Mouse (Mus musculus) midbrain, postnatal 0 days (tissue): ENCODE data around the gene Pou3f1. TPM values are rescaled to one million over a fixed set of nuclear protein-coding genes. Genes with fewer than 3 reads are reported as not detected.

Experiments used
- ATAC-seq: fragments of 200-750 bp; cut with Nextera tagmentation; 2 replicates; pipeline ENCODE4 v1.8.0; 2017; ENCODE audit warnings: moderate number of reproducible peaks, mild to moderate bottlenecking, moderate TSS enrichment, moderate library complexity; ENCODE audit not compliant: low FRiP score
- DNase-seq: peaks from one replicate; pipeline ENCODE4 v3.0.0-alpha.2; 2015; ENCODE audit warnings: low spot score
- H3K27ac ChIP-seq: fragments of 300-500 bp; sonication (generic); 2 replicates; pipeline ENCODE4 v1.5.1; 2014; ENCODE audit warnings: low read depth, mild to moderate bottlenecking, low read length, mixed read lengths
- H3K27me3 ChIP-seq: fragments of 300-500 bp; sonication (generic); 2 replicates; pipeline ENCODE4 v1.6.1; 2014; ENCODE audit warnings: low read length, control low read depth, mixed read lengths; ENCODE audit not compliant: insufficient read depth
- H3K36me3 ChIP-seq: fragments of 300-500 bp; sonication (generic); 2 replicates; pipeline ENCODE4 v1.6.1; 2014; ENCODE audit warnings: low read length, control low read depth, mixed read lengths; ENCODE audit not compliant: insufficient read depth
- H3K4me1 ChIP-seq: fragments of 300-500 bp; sonication (generic); 2 replicates; pipeline ENCODE4 v1.6.1; 2014; ENCODE audit warnings: mild to moderate bottlenecking, control low read depth, antibody characterized with exemption, low read length, mixed read lengths; ENCODE audit not compliant: insufficient read depth
- H3K4me2 ChIP-seq: fragments of 300-500 bp; sonication (generic); 2 replicates; pipeline ENCODE4 v1.6.1; 2014; ENCODE audit warnings: low read depth, mild to moderate bottlenecking, low read length, mixed read lengths; ENCODE audit not compliant: poor library complexity, severe bottlenecking
- H3K4me3 ChIP-seq: fragments of 300-500 bp; sonication (generic); 2 replicates; pipeline ENCODE4 v1.5.1; 2014; ENCODE audit warnings: low read depth, mild to moderate bottlenecking, low read length, moderate library complexity
- H3K9ac ChIP-seq: fragments of 300-500 bp; sonication (generic); replicated peaks from 2 replicates; pipeline ENCODE4 v1.6.1; 2014; ENCODE audit warnings: mild to moderate bottlenecking, low read length, moderate library complexity, mixed read lengths; ENCODE audit not compliant: poor library complexity, severe bottlenecking
- H3K9me3 ChIP-seq: fragments of 300-500 bp; sonication (generic); 2 replicates; pipeline ENCODE4 v1.6.1; 2016; ENCODE audit warnings: low read length, control low read depth
- CTCF ChIP-seq: IDR thresholded peaks from 2 replicates; pipeline ENCODE4 v1.5.1; 2016; ENCODE audit warnings: antibody characterized with exemption, mild to moderate bottlenecking
- WGBS: fragments of 180-500 bp; shearing (Covaris S2); extraction: QIAGEN DNeasy Blood & Tissue Kit; methylation state at CpG from one replicate; pipeline ENCODE4 v1.1.7; 2014; 5-methylcytosine and 5-hydroxymethylcytosine counted together
- polyA plus RNA-seq: library from polyadenylated mRNA; unstranded; fragments of >200 nt; fragmentation: Nextera tagmentation; extraction: Ambion mirVana; gene quantifications from 2 replicates; pipeline ENCODE4 v1.2.1, GENCODE M21; 2015
- total RNA-seq: library from RNA; depleted of rRNA; stranded (reverse); fragments of >200 nt; gene quantifications from 2 replicates; pipeline ENCODE4 v1.2.3, GENCODE M21; 2014

Gene Pou3f1
- total and polyA plus RNA-seq, 2 experiments from 2014 or later: 11.5 to 19.8 TPM

- H3K27ac ChIP-seq: 0 out of 2 replicates have a peak overlapping the region, but pooled peaks have one; percentile 18
- ATAC-seq (peak; percentile 10; the same call in 1 of the 2 replicates), DNase-seq (no peak)
- peak overlapping the region; percentile 60 for H3K9ac ChIP-seq
- H3K36me3 ChIP-seq: no peaks in the 10 kb centered on the region
- H3K27me3 ChIP-seq: peaks cover 18% of the 10 kb centered on the region; the same call in 1 of the 2 replicates
- no peak for TF ChIP-seq CTCF
- H3K9me3 ChIP-seq: no peaks in the 10 kb centered on the region
- under 1% methylated on average over 43 of the region's 61 CpGs for WGBS
- H3K4me2 ChIP-seq: peak overlapping the region; percentile 80
- H3K4me1 ChIP-seq: no peaks in the 10 kb centered on the region
- peak overlapping the region; percentile 51 for H3K4me3 ChIP-seq
These were observed 1.2 kb downstream of the Pou3f1 start for GRCm38 (mm10) chr4:124657781-124658180.

- WGBS: under 1% methylated on average over 36 of the region's 39 CpGs
- Histone ChIP-seq H3K9ac (peak overlapping the region; percentile 60), H3K27ac (no peak overlapping the region)
These were observed 1.8 kb downstream of the Pou3f1 start for GRCm38 (mm10) chr4:124658412-124658851.

GRCm38 (mm10) chr4:124659251-124660217, 2.9 kb downstream of the Pou3f1 start:
- Histone ChIP-seq H3K27ac (no peak overlapping the region), H3K4me1 (no peaks in the 10 kb centered on the region), H3K4me2 (peak overlapping the region; percentile 80), H3K36me3 (no peaks in the 10 kb centered on the region), H3K4me3 (peak overlapping the region; percentile 51), H3K9ac (peak overlapping the region; percentile 60), H3K9me3 (no peaks in the 10 kb centered on the region), H3K27me3 (peaks cover 18% of the 10 kb centered on the region; the same call in 1 of the 2 replicates)
- ATAC-seq (no peak), DNase-seq (no peak)
- 2% methylated on average over 60 of the region's 68 CpGs for WGBS
- no peak for TF ChIP-seq CTCF

More at GRCm38 (mm10) chr4:124658412-124658851, 1.8 kb downstream of the Pou3f1 start:
- no peaks in the 10 kb centered on the region for H3K36me3 ChIP-seq
- TF ChIP-seq CTCF: no peak
- H3K9me3 ChIP-seq: no peaks in the 10 kb centered on the region
- H3K4me1 ChIP-seq: no peaks in the 10 kb centered on the region
- ATAC-seq: no peak
- H3K4me2 ChIP-seq: peak overlapping the region; percentile 80
- peak overlapping the region; percentile 51 for H3K4me3 ChIP-seq
- DNase-seq: no peak
- H3K27me3 ChIP-seq: peaks cover 18% of the 10 kb centered on the region; the same call in 1 of the 2 replicates

GRCm38 (mm10) chr4:124660603-124661002, 4.0 kb downstream of the Pou3f1 start:
- Histone ChIP-seq H3K27me3 (peaks cover 18% of the 10 kb centered on the region; the same call in 1 of the 2 replicates), H3K36me3 (no peaks in the 10 kb centered on the region), H3K4me3 (peak overlapping the region; percentile 51; the same call in 1 of the 2 replicates), H3K4me1 (no peaks in the 10 kb centered on the region), H3K27ac (no peak overlapping the region), H3K9me3 (no peaks in the 10 kb centered on the region), H3K9ac (no peak overlapping the region), H3K4me2 (peak overlapping the region; percentile 36)
- 68% methylated on average over 3 of the region's 3 CpGs for WGBS
- TF ChIP-seq CTCF: no peak
- ATAC-seq: no peak
- DNase-seq: no peak

- no peak overlapping the region for H3K9ac ChIP-seq
- peaks cover 25% of the 10 kb centered on the region for H3K27me3 ChIP-seq
- 60% methylated on average over 3 of the region's 3 CpGs for WGBS
- no peaks in the 10 kb centered on the region for H3K9me3 ChIP-seq
- H3K27ac ChIP-seq: no peak overlapping the region
- ATAC-seq (no peak), DNase-seq (no peak)
- H3K4me3 ChIP-seq: no peak overlapping the region
- H3K4me1 ChIP-seq: 0 out of 2 replicates have a peak, but pooled peaks cover 4% of the 10 kb centered on the region
- 0 out of 2 replicates have a peak overlapping the region, but pooled peaks have one; percentile 4 for H3K4me2 ChIP-seq
- H3K36me3 ChIP-seq: no peaks in the 10 kb centered on the region
- TF ChIP-seq CTCF: peak; percentile 66
These were observed 6.4 kb downstream of the Pou3f1 start for GRCm38 (mm10) chr4:124663034-124663433.
